ENCODE assay signal across 9 mouse cellular contexts in the genomic region with DNA sequence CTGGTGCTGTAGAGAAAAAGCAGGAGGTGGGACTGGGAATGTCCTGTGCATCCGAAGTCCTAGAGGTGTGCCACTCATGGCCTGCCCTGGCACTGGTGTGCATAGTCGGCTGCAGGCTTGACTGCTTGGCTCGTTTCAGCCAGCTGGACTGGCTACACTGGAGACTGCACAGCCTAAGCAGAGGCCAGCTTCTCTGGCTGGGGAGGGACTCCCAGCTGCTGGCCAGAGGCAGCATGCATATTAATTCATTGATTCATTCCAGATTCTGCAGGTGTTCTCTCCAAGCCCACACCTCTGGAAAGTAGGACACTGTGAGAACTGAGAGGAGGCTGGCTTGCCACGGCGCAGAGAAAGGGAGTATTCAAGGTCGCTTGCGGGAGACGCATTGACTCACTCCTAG.
DNase-seq lines count a peak whose midpoint lies in the region; ATAC-seq lines count a peak whose summit lies in the region.
"Had no signal": no experiment of that assay in that cellular context is flagged by ENCODE, and none has a peak within 500 bp of the region (broad histone marks: within the 10 kb centered on the region; RNA-seq: fewer than 3 reads in every experiment).

No protein-coding gene starts in this region.

- H3K9me3 ChIP-seq in heart, embryonic 11.5 days (replicated peaks; ENCODE audit: control insufficient read depth, low read length), result no peaks in the 10 kb centered on the region
- H3K9me3 ChIP-seq in hindbrain, embryonic 14.5 days (ENCODE audit: control insufficient read depth, low read length), result no peaks in the 10 kb centered on the region
- H3K9me3 ChIP-seq: liver, embryonic 13.5 days had no signal

- WGBS in heart, embryonic 11.5 days (ENCODE audit: insufficient replicate concordance), result 78% methylated on average over 8 of the region's 8 CpGs
- 56% methylated on average over 8 of the region's 8 CpGs for WGBS in hindbrain, embryonic 14.5 days

- no peak overlapping the region for H3K9ac ChIP-seq in heart, embryonic 11.5 days (ENCODE audit: low read depth, low read length)
- no peak overlapping the region for H3K9ac ChIP-seq in hindbrain, embryonic 14.5 days
- H3K9ac ChIP-seq: liver, embryonic 13.5 days had no signal

- DNase-seq in heart, postnatal 25 days (ENCODE audit: low spot score), result no peak
- peak; percentile 64 for DNase-seq in retina, postnatal 1 day
- DNase-seq in retina, embryonic 14.5 days (ENCODE audit: low spot score), result no peak
- no peak for DNase-seq in hindbrain, embryonic 14.5 days (ENCODE audit: low spot score)
- peak; percentile 10 for DNase-seq in telencephalon, adult 2 months (ENCODE audit: low read depth, low spot score)
- DNase-seq in gastrocnemius, postnatal 25 days, result no peak
- no peak for DNase-seq in spleen, postnatal 36 days (ENCODE audit: low spot score in 2 of 2)
- DNase-seq: liver, embryonic 13.5 days had no signal

- H3K36me3 ChIP-seq in heart, embryonic 11.5 days (ENCODE audit: control insufficient read depth, insufficient read depth, low read length), result no peaks in the 10 kb centered on the region
- H3K36me3 ChIP-seq in hindbrain, embryonic 14.5 days (replicated peaks; ENCODE audit: control insufficient read depth, insufficient read depth), result no peaks in the 10 kb centered on the region
- H3K36me3 ChIP-seq: liver, embryonic 13.5 days had no signal

- H3K27me3 ChIP-seq in heart, embryonic 11.5 days (ENCODE audit: control insufficient read depth, insufficient read depth, low read length), result 0 out of 2 replicates have a peak, but pooled peaks cover 2% of the 10 kb centered on the region
- H3K27me3 ChIP-seq in hindbrain, embryonic 14.5 days (ENCODE audit: control insufficient read depth, insufficient read depth, low read length), result no peaks in the 10 kb centered on the region
- H3K27me3 ChIP-seq: liver, embryonic 13.5 days had no signal

- no peak overlapping the region for H3K4me3 ChIP-seq in heart, embryonic 11.5 days (ENCODE audit: low read depth, low read length)
- H3K4me3 ChIP-seq in hindbrain, embryonic 14.5 days (replicated peaks; ENCODE audit: low read length), result no peak overlapping the region
- H3K4me3 ChIP-seq: liver, embryonic 13.5 days had no signal

- 0 out of 2 replicates have a peak, but pooled peaks have one; percentile 29 for ATAC-seq in heart, embryonic 11.5 days (replicated peaks; ENCODE audit: insufficient number of reproducible peaks, low FRiP score, low TSS enrichment)
- ATAC-seq in hindbrain, embryonic 14.5 days (ENCODE audit: low FRiP score), result peak; percentile 37; the same call in 1 of the 2 replicates

- intact Hi-C loops in heart, postnatal 25 days (cut with DNase I), result loop anchor here (10.0 kb wide), 2 partner anchors 207 to 433 kb away; no protein-coding TSS in a partner anchor

- H3K27ac ChIP-seq in heart, embryonic 11.5 days (ENCODE audit: low read depth, low read length), result no peak overlapping the region
- H3K27ac ChIP-seq in hindbrain, embryonic 14.5 days, result peak overlapping the region; percentile 73
- H3K27ac ChIP-seq: liver, embryonic 13.5 days had no signal

- no peak overlapping the region for H3K4me2 ChIP-seq in heart, embryonic 11.5 days
- no peak overlapping the region for H3K4me2 ChIP-seq in hindbrain, embryonic 14.5 days (replicated peaks)
- H3K4me2 ChIP-seq: liver, embryonic 13.5 days had no signal

- peaks cover 18% of the 10 kb centered on the region for H3K4me1 ChIP-seq in heart, embryonic 11.5 days (ENCODE audit: control insufficient read depth, insufficient read depth, low read length)
- H3K4me1 ChIP-seq in hindbrain, embryonic 14.5 days (replicated peaks; ENCODE audit: control insufficient read depth, insufficient read depth, low read length), result peaks cover 41% of the 10 kb centered on the region
- H3K4me1 ChIP-seq: liver, embryonic 13.5 days had no signal

Comparison
In these comparisons a context has a peak if more than half of its experiments do, and no peak if none do; other contexts are left out.
1. DNase-seq: peak in retina, postnatal 1 day (single experiment) and telencephalon, adult 2 months (single experiment); none in heart, postnatal 25 days (single experiment), retina, embryonic 14.5 days (single experiment), hindbrain, embryonic 14.5 days (single experiment), gastrocnemius, postnatal 25 days (single experiment) and spleen, postnatal 36 days (0 of 2).